Mouse (Mus musculus): ENCODE data around the gene Gm17078. TPM values are rescaled to one million over a fixed set of nuclear protein-coding genes. Genes with fewer than 3 reads are reported as not detected.
"Not testable (repeated sequence)": the region's sequence is repeated elsewhere in the genome, so short reads cannot be mapped to it uniquely, and the experiment has no call there.

The Gm17078 gene
- not detected in 2 replicates for polyA plus RNA-seq (2015; fragmentation: Nextera tagmentation; extraction: Ambion mirVana)

- Histone ChIP-seq H3K36me3 (no peaks in the 10 kb centered on the region), H3K9me3 (no peaks in the 10 kb centered on the region), H3K9ac (no peak within 1 kb of the TSS), H3K27ac (no peak within 1 kb of the TSS), H3K27me3 (no peaks in the 10 kb centered on the region), H3K4me1 (replicated peaks) (no peaks in the 10 kb centered on the region), H3K4me3 (no peak within 1 kb of the TSS), H3K4me2 (no peak within 1 kb of the TSS)
- 93% methylated on average over 1 of the region's 1 CpGs for WGBS
- no peak for ATAC-seq (ENCODE audit: low FRiP score)
These were observed at the start of gene Gm17078 for GRCm38 (mm10) chr14:51611210-51611609. Gene Gm17078, minus strand, starts transcription at chr14:51611310.

- not testable (repeated sequence) for H3K9ac ChIP-seq; H3K27me3 ChIP-seq; H3K9me3 ChIP-seq; H3K4me3 ChIP-seq; H3K27ac ChIP-seq; ATAC-seq (ENCODE audit: low FRiP score); H3K4me1 ChIP-seq (replicated peaks); H3K4me2 ChIP-seq; H3K36me3 ChIP-seq
- WGBS: 80% methylated on average over 1 of the region's 1 CpGs
These were observed 24.5 kb upstream of the Gm17078 start, which contains the start of gene Gm4181 for GRCm38 (mm10) chr14:51635566-51635965. Gene Gm4181, minus strand, starts transcription at chr14:51635666.

GRCm38 (mm10) chr14:51632426-51632825 lies 21.3 kb upstream of the Gm17078 start:
- not testable (repeated sequence) for H3K4me3 ChIP-seq; H3K9ac ChIP-seq; H3K4me1 ChIP-seq (replicated peaks); ATAC-seq (ENCODE audit: low FRiP score); H3K27ac ChIP-seq; H3K27me3 ChIP-seq; H3K36me3 ChIP-seq; H3K4me2 ChIP-seq; H3K9me3 ChIP-seq
- 88% methylated on average over 1 of the region's 1 CpGs for WGBS

GRCm38 (mm10) chr14:51592039-51592438 lies 19.1 kb downstream of the Gm17078 start, which contains the start of gene Gm17174:
Gene Gm17174, minus strand, starts transcription at chr14:51592139.
- not testable (repeated sequence) for H3K4me2 ChIP-seq; H3K9ac ChIP-seq; H3K4me1 ChIP-seq (replicated peaks); H3K4me3 ChIP-seq; H3K9me3 ChIP-seq; H3K27ac ChIP-seq; ATAC-seq (ENCODE audit: low FRiP score); H3K36me3 ChIP-seq; H3K27me3 ChIP-seq
- 96% methylated on average over 4 of the region's 4 CpGs for WGBS

GRCm38 (mm10) chr14:51573963-51574362 lies 37.1 kb downstream of the Gm17078 start, which contains the start of gene Gm17175:
Gene Gm17175, minus strand, starts transcription at chr14:51574063.
- not testable (repeated sequence) for ATAC-seq (ENCODE audit: low FRiP score)

More at GRCm38 (mm10) chr14:51573963-51574362, 37.1 kb downstream of the Gm17078 start, which contains the start of gene Gm17175:
- H3K9ac ChIP-seq; H3K27ac ChIP-seq; H3K4me3 ChIP-seq; H3K36me3 ChIP-seq; H3K9me3 ChIP-seq; H3K27me3 ChIP-seq; H3K4me2 ChIP-seq; H3K4me1 ChIP-seq (replicated peaks): not testable (repeated sequence)
- WGBS: 89% methylated on average over 2 of the region's 2 CpGs

Other genes with a start within 250 kb of the Gm17078 start
- not detected in 2 replicates for gene Gm7247, start 249.6 kb downstream of the Gm17078 start, polyA plus RNA-seq (2015; fragmentation: Nextera tagmentation; extraction: Ambion mirVana)
- not detected in 2 replicates for gene Vmn2r88, start 200.5 kb downstream of the Gm17078 start, polyA plus RNA-seq (2015; fragmentation: Nextera tagmentation; extraction: Ambion mirVana)
- gene Vmn2r89, start 159.5 kb downstream of the Gm17078 start, polyA plus RNA-seq (2015; fragmentation: Nextera tagmentation; extraction: Ambion mirVana): not detected in 2 replicates
- not detected in 2 replicates for gene Gm5622, start 58.5 kb downstream of the Gm17078 start, polyA plus RNA-seq (2015; fragmentation: Nextera tagmentation; extraction: Ambion mirVana)
- not detected in 2 replicates for gene Gm17175, start 37.2 kb downstream of the Gm17078 start, polyA plus RNA-seq (2015; fragmentation: Nextera tagmentation; extraction: Ambion mirVana)
- not detected in 2 replicates for gene Gm17174, start 19.2 kb downstream of the Gm17078 start, polyA plus RNA-seq (2015; fragmentation: Nextera tagmentation; extraction: Ambion mirVana)
- gene Gm4181, start 24.4 kb upstream of the Gm17078 start, polyA plus RNA-seq (2015; fragmentation: Nextera tagmentation; extraction: Ambion mirVana): not detected in 2 replicates
- not detected in 2 replicates for gene Gm17079, start 84.2 kb upstream of the Gm17078 start, polyA plus RNA-seq (2015; fragmentation: Nextera tagmentation; extraction: Ambion mirVana)
- gene Gm5800, start 105.9 kb upstream of the Gm17078 start, polyA plus RNA-seq (2015; fragmentation: Nextera tagmentation; extraction: Ambion mirVana): not detected in 2 replicates
- gene Ang4, start 162.3 kb upstream of the Gm17078 start, polyA plus RNA-seq (2015; fragmentation: Nextera tagmentation; extraction: Ambion mirVana): not detected in 2 replicates
- gene AY358078, start 188.7 kb upstream of the Gm17078 start, polyA plus RNA-seq (2015; fragmentation: Nextera tagmentation; extraction: Ambion mirVana): not detected in 2 replicates
- not detected in 2 replicates for gene Ear6, start 242.4 kb upstream of the Gm17078 start, polyA plus RNA-seq (2015; fragmentation: Nextera tagmentation; extraction: Ambion mirVana)